Mouse (Mus musculus) kidney, postnatal 25 days (tissue): ENCODE results near the gene Gimap8.
A peak's percentile ranks its signal among the peaks of the same experiment; 100 is the strongest.

Source experiments
- DNase-seq, 2 experiments: peaks; one replicate each; pipeline ENCODE4 v3.0.0; 2021; ENCODE audit warnings: mixed read lengths in 2 of 2

Gene Gimap8

GRCm38 (mm10) chr6:48638553-48638952 is 8.5 kb upstream of the Gimap8 start:
- no peak for DNase-seq

GRCm38 (mm10) chr6:48641391-48641790 is 5.6 kb upstream of the Gimap8 start:
- DNase-seq: peak in 1 of 2 experiments; percentile 12

- DNase-seq: peak; percentile 29 to 78
Measured at GRCm38 (mm10) chr6:48642764-48643292, 4.2 kb upstream of the Gimap8 start.

DNA sequence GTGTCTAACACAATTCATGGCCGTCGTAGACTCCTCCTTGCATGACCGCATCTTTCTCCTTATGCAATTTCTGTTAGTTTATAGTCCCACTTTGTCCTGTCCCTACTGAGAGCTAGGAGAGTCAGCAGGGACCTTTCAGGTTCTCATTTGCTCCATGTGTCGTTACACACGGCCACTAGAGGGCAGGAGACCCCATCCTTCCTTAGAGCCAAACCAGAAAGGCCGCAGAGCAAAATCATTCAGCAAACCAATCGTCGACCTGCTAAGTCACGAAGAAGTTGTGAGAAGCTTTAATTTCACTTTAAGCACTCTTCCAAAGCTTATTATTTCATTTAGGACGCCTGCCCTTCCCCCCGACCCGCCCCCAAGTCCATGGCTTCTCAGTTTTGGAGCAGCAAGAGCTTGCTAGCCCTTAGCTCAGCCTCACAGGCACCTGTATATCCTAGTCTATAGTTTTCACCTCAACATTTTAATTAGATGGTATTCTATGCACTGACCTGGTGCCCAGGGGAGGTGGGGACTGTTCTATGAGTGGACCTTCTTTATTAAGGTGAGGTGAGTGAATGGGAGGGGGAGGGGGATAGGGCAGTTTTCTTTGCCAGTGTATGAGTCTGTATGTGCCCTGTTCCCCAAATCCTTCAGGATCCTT is 1.2 kb upstream of the Gimap8 start:
- peak; percentile 85 to 90 for DNase-seq

DNA sequence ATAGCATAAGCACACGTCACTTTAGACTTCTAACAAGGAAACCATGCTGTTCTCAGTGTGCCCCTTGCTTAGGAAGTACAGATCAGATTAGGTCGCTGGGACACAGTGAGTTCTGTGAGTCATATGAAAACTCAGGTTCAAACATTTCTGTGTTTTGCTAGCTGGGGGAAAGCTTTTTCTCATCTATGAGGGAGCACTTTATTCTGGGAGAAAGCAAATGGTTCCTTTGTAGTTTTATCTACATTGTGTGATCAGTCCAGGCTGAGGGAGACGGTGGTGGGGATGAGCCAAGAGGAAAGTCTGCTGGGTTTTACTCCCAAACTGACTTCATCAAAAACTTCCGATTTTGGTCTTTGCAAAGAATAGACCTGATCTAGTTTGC is 734 bp upstream of the Gimap8 start:
- DNase-seq: no peak

DNA sequence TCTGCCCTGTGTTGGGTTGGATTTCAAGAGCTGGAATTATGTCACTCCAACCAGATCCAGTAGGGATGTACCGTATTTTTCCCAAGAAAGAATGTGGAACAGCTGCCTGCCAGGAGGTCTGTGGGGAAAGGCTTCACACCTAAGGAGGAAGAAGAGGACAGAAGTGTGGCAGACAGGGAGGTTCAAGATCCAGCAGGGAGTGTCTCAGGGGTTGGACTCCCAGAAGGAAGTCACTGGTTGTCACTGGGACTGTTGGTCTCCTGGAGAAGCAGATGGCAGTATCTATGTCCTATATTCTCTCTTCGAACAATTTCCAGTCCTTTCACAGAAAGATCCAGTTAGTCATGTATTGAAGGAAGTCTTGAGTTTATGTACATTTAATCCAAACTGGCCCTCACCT is 577 bp downstream of the Gimap8 start:
- DNase-seq: no peak

- DNase-seq: peak in 1 of 2 experiments; percentile 69
Measured at GRCm38 (mm10) chr6:48648779-48649178, 1.7 kb downstream of the Gimap8 start.

DNA sequence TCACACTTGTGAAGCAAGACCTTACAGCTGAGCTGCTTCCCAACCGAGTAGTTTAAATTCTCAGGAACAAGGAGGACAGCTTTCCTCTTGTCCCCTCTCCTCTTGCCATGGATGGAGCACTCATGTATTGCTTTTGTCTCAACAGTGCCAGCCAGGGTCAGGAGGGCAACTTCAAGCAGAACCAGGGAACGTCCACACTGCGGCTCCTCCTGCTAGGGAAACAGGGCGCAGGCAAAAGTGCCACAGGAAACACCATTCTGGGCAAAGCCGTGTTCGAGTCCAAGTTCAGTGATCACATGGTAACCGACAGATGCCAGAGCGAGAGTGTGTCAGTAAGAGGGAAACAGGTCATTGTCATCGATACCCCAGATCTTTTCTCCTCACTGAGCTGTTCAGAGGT is 3.0 kb downstream of the Gimap8 start:
- DNase-seq: no peak

DNA sequence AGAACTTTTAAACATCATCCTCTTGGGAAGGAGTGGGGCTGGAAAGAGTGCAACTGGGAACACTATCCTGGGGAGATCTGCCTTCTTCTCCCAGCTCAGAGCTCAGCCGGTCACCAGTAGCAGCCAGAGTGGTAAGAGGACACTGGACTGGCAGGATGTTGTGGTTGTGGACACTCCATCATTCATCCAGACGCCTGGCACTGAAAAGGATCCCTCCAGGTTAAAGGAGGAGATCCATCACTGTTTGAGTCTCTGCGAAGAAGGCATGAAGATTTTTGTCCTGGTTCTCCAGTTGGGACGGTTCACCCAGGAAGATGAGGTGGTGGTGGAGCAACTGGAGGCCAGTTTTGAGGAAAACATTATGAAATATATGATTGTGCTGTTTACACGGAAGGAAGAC is 11.7 kb downstream of the Gimap8 start:
- DNase-seq: no peak

GRCm38 (mm10) chr6:48664750-48665149 is 17.7 kb downstream of the Gimap8 start:
- DNase-seq: no peak

DNA sequence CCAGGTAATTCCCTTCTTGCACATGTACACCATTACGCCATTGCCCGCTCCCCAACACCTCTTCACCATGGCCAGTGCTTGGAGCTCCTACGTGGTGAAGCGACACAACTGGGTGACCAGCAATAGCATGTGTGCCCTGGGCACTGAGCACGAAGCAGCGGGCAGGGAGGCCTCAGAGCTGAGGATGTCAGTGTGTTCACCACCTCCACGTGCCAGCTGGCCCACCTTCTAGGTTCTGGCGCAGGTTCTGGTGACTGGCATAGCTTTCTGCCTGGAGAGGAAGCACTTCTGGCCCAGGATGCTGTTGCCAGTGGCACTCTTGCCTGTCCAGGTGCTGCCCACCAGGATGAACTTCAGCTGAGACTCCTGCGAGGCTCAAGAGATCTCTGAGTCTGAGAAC is 18.4 kb downstream of the Gimap8 start:
- no peak for DNase-seq

DNA sequence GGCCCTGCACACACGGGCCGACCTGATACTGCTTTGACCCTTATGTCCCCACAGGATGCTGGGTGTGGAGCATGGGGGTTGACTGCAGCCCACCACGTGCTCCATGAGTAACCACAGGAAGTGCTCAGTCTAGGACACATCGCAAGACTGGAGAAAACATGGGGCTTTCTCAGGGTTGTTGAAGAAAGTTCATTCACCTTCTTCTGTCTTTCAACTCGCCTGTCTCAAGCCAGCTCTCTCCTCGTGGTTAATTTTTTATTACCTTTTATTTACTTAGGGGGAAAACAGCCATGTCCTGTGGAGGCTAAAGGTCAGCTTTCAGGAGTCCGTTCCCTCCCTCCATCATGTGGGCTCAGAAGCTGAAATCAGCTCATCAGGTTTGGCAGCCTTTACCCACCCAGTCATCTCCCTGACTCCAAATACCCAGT is 19.1 kb downstream of the Gimap8 start:
- DNase-seq: peak; percentile 55 to 80

GRCm38 (mm10) chr6:48668022-48668421 is 21.0 kb downstream of the Gimap8 start:
- DNase-seq: no peak

GRCm38 (mm10) chr6:48669446-48669969 is 22.5 kb downstream of the Gimap8 start:
- no peak for DNase-seq

DNA sequence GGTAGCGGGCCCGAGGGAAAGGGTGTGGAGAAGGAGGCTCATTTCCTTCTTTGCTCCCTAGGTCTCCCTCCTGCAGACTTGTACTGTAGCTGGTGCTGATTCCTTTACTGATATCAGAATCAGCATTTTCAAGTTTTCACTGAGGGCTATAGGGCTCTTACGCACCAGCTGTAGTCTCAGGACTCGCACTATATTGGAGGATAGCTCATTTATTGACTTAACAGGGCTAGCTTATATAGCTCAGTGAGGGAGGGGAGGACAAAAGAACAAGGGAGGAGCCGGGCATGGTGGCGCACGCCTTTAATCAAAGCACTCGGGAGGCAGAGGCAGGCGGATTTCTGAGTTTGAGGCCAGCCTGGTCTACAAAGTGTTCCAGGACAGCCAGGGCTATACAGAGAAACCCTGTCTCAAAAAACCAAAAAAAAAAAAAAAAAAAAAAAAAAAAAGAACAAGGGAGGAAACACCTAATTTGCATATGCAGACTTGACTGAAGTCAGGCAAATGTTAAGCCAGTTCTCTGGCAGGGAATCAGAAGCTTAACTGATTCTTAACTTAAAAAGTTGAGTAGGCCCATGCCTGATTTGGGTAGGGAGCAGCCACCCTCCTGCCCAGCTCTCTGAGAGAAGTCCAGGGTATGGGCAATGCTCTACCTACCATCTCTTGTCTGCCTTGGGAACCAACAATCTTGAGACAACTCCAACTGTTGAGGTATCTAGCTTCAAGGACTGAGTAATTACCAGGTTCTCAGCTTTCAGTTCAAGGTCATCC is 27.4 kb downstream of the Gimap8 start:
- no peak for DNase-seq

DNA sequence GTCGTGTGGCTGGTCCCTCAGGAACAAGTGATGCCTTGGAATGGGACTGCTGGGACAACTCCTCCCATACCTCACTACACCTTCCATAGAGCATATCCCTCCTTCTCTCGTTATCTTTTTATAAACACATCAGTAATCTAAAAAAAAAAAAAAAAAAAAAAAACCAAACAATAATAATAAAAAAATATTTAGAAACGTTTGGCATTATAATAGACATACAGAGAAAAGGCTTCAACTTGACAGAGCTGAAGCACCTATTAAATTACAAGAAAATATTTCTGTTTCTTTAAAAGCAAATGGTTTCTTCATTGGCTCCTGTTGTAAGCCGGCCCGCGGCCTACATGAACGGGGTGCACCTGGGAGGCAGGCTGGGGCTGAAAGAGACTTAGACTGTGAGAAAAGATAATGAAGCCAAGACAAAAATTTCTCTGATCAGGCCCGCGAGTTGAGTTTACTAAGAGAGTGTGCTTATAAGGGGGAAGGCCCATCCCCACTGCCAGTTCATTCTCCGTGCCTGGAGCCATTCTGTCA is 28.4 kb downstream of the Gimap8 start:
- DNase-seq: no peak

- DNase-seq: peak; percentile 76 to 90
Measured at GRCm38 (mm10) chr6:48675931-48676859, 29.2 kb downstream of the Gimap8 start, which contains the start of gene Gimap9. TSS of gene Gimap9 (plus strand) at chr6:48676129.

- no peak for DNase-seq
Measured at GRCm38 (mm10) chr6:48676860-48677415, 29.9 kb downstream of the Gimap8 start.

GRCm38 (mm10) chr6:48677492-48678345 is 30.7 kb downstream of the Gimap8 start:
- no peak for DNase-seq

DNA sequence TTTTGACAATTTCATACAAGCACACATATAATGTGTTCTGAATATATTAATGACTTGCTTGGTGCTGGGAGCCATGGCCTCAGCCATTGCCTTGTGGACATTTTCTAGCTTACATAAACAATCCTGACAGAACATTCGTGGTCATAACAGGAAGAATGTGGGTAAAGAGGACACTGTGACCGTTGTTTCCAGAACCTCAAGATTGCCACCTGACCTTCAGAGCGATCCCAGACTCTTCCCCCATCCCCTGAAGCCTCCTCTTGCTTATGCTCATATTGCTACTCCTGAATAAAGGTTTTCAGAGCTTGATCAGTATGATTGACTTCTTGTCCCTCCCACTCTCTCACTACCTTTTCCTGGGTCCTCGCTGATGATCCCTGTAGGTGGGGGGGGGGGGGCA is 31.4 kb downstream of the Gimap8 start:
- no peak for DNase-seq

DNA sequence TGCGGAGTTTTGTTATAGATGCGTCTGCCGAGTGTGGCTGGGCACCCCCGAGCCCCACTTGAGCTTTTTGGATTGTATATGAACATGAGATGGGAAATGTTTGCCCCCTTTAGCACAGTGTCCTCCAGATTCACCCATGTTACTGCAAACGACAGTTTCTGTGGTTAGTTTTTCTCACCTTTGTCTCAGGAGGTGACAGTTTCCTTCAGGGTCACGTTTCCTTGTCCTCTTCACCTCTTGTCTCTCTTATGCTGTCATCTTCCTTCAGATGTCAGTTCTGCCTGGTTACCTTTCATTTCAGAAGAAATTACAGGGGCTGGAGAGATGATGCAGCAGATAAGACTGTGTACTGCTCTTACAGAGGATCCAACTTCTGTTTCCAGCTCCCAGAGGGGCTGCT is 32.7 kb downstream of the Gimap8 start:
- DNase-seq: no peak
